Mouse (Mus musculus): ENCODE measurements around the gene Ddx25. TPM values are rescaled to one million over a fixed set of nuclear protein-coding genes. Genes with fewer than 3 reads are reported as not detected.

The Ddx25 gene
- total RNA-seq (2021) = 10 to 100 TPM; 17.7 to 19.0 TPM

- intact Hi-C loops (cut with DNase I) = no loop called here
- peak; percentile 84 for DNase-seq
These were observed at the start of gene Ddx25, which contains the start of gene Pus3 for GRCm38 (mm10) chr9:35558257-35559008. TSS of gene Ddx25 (minus strand) at chr9:35558528. TSS of gene Pus3 (plus strand) at chr9:35558595.

GRCm38 (mm10) chr9:35607647-35608405 lies 49.5 kb upstream of the Ddx25 start:
- DNase-seq = no peak
- intact Hi-C loops (cut with DNase I) = no loop called here

- intact Hi-C loops (cut with DNase I) = loop anchor here (5.0 kb wide), 1 partner anchor 114 kb away; no protein-coding TSS in a partner anchor
- no peak for DNase-seq
These were observed 34.6 kb upstream of the Ddx25 start for GRCm38 (mm10) chr9:35592903-35593302.

- no peak for DNase-seq
- intact Hi-C loops (cut with DNase I) = loop anchor here (10.0 kb wide), 1 partner anchor 1127 kb away; no protein-coding TSS in a partner anchor
These were observed 29.3 kb upstream of the Ddx25 start for GRCm38 (mm10) chr9:35587674-35588073.

- no peak for DNase-seq
These were observed 16.1 kb upstream of the Ddx25 start for GRCm38 (mm10) chr9:35574416-35574815.

GRCm38 (mm10) chr9:35570663-35571062 lies 12.3 kb upstream of the Ddx25 start:
- intact Hi-C loops (cut with DNase I) = no loop called here
- no peak for DNase-seq

More at GRCm38 (mm10) chr9:35574416-35574815, 16.1 kb upstream of the Ddx25 start:
- intact Hi-C loops (cut with DNase I) = no loop called here

- intact Hi-C loops (cut with DNase I) = no loop called here
- peak; percentile 94 for DNase-seq
These were observed 11.5 kb upstream of the Ddx25 start, which contains the start of the genes Pate2 and Hyls1 for GRCm38 (mm10) chr9:35569571-35570534. TSS of gene Pate2 (plus strand) at chr9:35570284. TSS of gene Hyls1 (minus strand) at chr9:35570398.

GRCm38 (mm10) chr9:35567995-35568394 lies 9.7 kb upstream of the Ddx25 start:
- intact Hi-C loops (cut with DNase I) = no loop called here
- no peak for DNase-seq

GRCm38 (mm10) chr9:35564536-35565240 lies 6.4 kb upstream of the Ddx25 start:
- intact Hi-C loops (cut with DNase I) = no loop called here
- DNase-seq = no peak

- intact Hi-C loops (cut with DNase I) = no loop called here
- DNase-seq = no peak
These were observed 3.3 kb upstream of the Ddx25 start for GRCm38 (mm10) chr9:35561583-35561982.

- DNase-seq = no peak
- intact Hi-C loops (cut with DNase I) = no loop called here
These were observed 2.7 kb upstream of the Ddx25 start for GRCm38 (mm10) chr9:35561076-35561475.

GRCm38 (mm10) chr9:35559009-35559890 lies 922 bp upstream of the Ddx25 start:
- intact Hi-C loops (cut with DNase I) = no loop called here
- DNase-seq = peak; percentile 90

GRCm38 (mm10) chr9:35556494-35557102 lies 1.7 kb downstream of the Ddx25 start:
- DNase-seq = no peak
- intact Hi-C loops (cut with DNase I) = no loop called here

- intact Hi-C loops (cut with DNase I) = loop anchor here (10.0 kb wide), 1 partner anchor 334 kb away; the partner anchor contains the start of gene Foxred1
- no peak for DNase-seq
These were observed 9.9 kb downstream of the Ddx25 start for GRCm38 (mm10) chr9:35548455-35548854.

GRCm38 (mm10) chr9:35546745-35547144 lies 11.6 kb downstream of the Ddx25 start:
- no peak for DNase-seq
- intact Hi-C loops (cut with DNase I) = loop anchor here (10.0 kb wide), 1 partner anchor 332 kb away; the partner anchor contains the start of gene Foxred1

- DNase-seq = no peak
- intact Hi-C loops (cut with DNase I) = loop anchor here (10.0 kb wide), 1 partner anchor 331 kb away; the partner anchor contains the start of gene Foxred1
These were observed 12.6 kb downstream of the Ddx25 start for GRCm38 (mm10) chr9:35545704-35546103.

- no peak for DNase-seq
- intact Hi-C loops (cut with DNase I) = loop anchor here (10.0 kb wide), 1 partner anchor 330 kb away; the partner anchor contains the start of gene Foxred1
These were observed 13.7 kb downstream of the Ddx25 start for GRCm38 (mm10) chr9:35544666-35545065.
